Mouse (Mus musculus) thymus, postnatal 36 days (tissue): ENCODE results near the gene Psmd11.
"Not testable (repeated sequence)": the region's sequence is repeated elsewhere in the genome, so short reads cannot be mapped to it uniquely, and the experiment has no call there.

Experiments used
- DNase-seq, 2 experiments: peaks; one replicate each; pipeline ENCODE4 v3.0.0; 2022; ENCODE audit warnings: mixed read lengths in 2 of 2

Gene Psmd11

DNA sequence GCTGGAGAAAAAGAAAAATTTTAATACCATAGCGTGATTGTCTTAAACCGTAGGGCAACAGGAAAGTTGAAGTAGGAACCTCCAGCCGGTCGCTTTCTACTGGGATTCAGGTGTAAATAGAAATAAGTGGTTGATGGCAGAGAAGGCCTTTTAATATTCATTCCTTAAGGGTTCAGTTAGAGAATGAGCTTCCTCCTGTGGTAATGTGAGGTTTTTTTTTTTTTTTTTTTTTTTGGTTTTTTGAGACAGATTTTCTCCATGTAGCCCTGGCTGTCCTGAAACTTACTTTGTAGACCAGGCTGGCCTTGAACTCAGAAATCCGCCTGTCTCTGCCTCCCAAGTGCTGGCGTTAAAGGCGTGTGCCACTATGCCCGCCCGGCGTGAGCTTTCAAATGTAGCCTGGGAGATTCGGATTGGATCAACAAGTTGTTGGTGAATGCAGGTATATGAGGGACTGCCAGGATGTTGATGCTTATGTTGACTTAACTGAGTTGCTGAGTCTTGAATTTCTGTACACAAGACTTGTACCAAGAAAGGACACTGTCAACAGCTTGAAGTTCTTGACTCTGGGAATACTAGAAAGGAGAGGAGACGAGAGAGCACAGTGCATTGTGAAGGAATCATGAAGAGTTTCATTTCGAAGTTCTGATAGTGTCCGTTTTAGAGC, 1.2 kb downstream of the Psmd11 start:
- no peak for DNase-seq

DNA sequence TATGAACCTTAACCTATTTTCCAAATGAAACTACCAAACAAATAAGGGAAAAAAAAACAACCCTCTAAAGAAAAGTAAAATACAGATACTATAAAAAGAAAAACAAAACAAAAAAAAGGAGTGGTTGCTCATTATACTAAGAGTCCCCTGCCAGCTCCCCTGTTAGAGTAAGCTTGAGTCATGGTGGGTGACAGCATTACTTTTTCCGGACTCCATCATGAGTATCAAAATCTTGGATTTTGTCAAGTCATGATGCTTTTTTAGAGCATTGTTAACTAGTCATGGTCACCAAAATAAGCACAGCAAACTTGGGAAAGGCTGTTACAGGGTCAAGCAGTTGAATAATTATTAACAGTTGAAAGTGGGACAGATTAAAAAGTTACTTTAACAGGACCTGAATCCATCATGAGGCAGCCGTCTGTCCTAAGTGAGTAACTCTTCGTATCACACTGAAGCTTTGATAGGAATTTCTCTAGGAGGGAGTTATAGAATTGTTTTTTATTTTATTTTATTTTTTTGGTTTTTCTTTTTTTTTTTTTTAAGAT, 2.0 kb downstream of the Psmd11 start:
- no peak for DNase-seq

DNA sequence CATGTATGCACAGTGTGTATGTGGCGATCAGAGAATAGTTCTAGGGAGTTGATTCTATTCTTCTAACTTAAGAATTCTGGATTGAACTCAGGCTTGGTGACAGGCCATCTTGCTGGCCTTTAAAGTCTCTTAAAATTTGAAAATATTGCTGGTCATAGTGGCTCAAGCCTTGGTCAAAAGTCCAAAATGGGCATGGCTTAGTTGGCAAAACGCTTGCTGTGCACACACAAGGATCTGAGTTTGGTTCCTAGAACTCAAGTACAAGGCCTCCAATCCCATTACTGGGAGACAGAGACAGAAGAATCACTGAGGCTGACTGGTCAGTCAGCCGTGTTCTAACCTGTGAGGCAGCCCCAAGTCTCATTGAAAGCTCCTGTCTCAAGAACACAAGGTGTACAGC, 18.5 kb downstream of the Psmd11 start:
- no peak for DNase-seq

GRCm38 (mm10) chr11:80449859-80450258, 21.4 kb downstream of the Psmd11 start:
- no peak for DNase-seq

DNA sequence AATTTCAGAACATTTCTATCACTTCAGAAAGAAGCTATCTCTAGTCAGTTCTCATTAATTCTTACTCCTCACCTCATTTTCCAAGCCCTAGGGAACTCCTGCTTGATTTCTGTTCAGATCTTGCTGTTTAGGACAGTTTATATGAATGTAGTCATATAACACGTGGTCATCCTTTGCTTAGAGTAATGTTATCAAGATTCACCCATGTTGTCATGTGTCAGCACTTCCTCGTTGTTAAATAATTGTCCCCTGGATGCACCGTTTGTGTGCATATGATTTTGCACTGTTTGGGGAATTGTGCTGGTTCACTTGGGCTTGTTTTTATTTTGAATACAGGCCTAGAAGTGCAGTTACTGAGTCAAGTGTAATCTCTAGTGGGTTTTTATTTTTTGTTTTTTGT, 23.8 kb downstream of the Psmd11 start:
- DNase-seq, result no peak

DNA sequence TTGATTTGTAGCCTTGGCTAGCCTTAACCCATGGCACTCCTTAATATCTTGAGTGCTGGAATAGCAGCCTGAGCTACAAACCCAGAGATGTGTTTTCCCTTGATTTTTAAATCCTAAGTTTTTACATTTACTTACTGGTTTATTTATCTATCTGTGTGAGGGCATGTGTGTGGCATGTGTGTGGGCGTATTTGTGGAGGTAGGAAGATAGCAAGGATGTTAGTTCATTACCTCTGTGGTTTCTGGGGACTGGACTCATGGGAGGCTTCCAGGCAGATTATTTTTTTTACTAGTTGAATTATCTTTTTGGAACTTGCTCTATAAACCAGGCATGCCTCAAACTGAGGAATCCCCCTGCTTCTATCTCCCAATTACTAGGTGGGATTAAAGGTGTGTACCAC, 24.8 kb downstream of the Psmd11 start:
- no peak for DNase-seq

- not testable (repeated sequence) for DNase-seq
These were observed 35.3 kb downstream of the Psmd11 start for GRCm38 (mm10) chr11:80463605-80464130.

GRCm38 (mm10) chr11:80471836-80472605, 43.6 kb downstream of the Psmd11 start:
- no peak for DNase-seq

- peak; percentile 17 to 23 for DNase-seq
These were observed 45.8 kb downstream of the Psmd11 start for GRCm38 (mm10) chr11:80474175-80474691.

- DNase-seq, result no peak
These were observed 46.4 kb downstream of the Psmd11 start for GRCm38 (mm10) chr11:80474846-80475245.

GRCm38 (mm10) chr11:80475544-80475943, 47.1 kb downstream of the Psmd11 start:
- peak in 1 of 2 experiments; percentile 10 for DNase-seq

- peak; percentile 95 to 96 for DNase-seq
These were observed 48.1 kb downstream of the Psmd11 start, which contains the start of gene Cdk5r1 for GRCm38 (mm10) chr11:80476222-80477189. Gene Cdk5r1, plus strand, starts transcription at chr11:80477023.

DNA sequence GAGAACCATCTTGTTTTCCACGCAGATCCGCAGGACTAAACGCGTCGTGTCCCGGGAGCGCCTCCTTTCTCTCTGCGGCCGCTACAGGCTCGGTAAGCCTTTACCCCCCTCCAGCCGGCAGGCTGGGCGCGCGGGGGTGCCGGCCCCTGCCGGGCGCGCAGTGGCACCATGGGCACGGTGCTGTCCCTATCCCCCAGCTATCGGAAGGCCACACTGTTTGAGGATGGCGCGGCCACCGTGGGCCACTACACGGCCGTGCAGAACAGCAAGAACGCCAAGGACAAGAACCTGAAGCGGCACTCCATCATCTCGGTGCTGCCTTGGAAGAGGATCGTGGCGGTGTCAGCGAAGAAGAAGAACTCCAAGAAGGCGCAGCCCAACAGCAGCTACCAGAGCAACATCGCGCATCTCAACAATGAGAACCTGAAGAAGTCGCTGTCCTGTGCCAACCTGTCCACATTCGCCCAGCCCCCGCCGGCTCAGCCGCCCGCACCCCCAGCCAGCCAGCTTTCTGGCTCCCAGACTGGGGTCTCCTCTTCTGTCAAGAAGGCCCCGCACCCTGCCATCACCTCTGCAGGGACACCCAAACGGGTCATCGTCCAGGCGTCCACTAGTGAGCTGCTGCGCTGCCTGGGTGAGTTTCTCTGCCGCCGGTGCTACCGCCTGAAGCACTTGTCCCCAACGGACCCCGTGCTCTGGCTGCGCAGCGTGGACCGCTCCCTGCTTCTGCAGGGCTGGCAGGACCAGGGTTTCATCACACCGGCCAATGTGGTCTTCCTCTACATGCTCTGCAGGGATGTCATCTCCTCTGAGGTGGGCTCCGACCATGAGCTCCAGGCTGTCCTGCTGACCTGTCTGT, 49.2 kb downstream of the Psmd11 start:
- peak; percentile 47 to 54 for DNase-seq

- no peak for DNase-seq
These were observed 50.4 kb downstream of the Psmd11 start for GRCm38 (mm10) chr11:80478694-80479412.

DNA sequence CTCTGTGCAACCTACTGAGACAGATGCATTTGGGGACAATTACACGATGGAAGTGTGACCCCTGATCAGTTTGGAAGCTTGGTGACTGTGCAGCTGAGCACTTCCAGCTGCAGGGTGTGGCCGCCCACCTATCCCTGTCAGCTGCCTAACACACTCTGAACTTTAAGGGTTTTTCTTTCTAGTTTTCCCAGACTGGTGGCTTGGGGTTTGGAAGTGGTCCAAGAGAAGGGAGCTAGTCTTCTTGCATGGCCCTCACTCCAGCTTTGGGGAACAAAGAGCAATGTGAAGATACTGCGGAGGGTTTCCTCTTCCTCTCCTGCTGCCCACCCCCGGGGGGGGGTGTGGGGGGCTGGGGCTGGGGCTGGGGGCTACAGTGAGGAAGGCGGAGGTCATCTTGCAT, 51.0 kb downstream of the Psmd11 start:
- DNase-seq, result no peak

- peak in 1 of 2 experiments; percentile 9 for DNase-seq
These were observed 51.8 kb downstream of the Psmd11 start for GRCm38 (mm10) chr11:80479906-80480866.

GRCm38 (mm10) chr11:80481409-80482050, 53.1 kb downstream of the Psmd11 start:
- no peak for DNase-seq

GRCm38 (mm10) chr11:80482347-80482746, 53.9 kb downstream of the Psmd11 start:
- no peak for DNase-seq

- DNase-seq, result no peak
These were observed 54.5 kb downstream of the Psmd11 start for GRCm38 (mm10) chr11:80482921-80483320.
